Mouse (Mus musculus): Measurements from ENCODE around the gene Antxrl. TPM values are rescaled to one million over a fixed set of nuclear protein-coding genes. Genes with fewer than 3 reads are reported as not detected.

Gene Antxrl
- polyA plus RNA-seq, 1 experiment = 0.38 TPM

DNA sequence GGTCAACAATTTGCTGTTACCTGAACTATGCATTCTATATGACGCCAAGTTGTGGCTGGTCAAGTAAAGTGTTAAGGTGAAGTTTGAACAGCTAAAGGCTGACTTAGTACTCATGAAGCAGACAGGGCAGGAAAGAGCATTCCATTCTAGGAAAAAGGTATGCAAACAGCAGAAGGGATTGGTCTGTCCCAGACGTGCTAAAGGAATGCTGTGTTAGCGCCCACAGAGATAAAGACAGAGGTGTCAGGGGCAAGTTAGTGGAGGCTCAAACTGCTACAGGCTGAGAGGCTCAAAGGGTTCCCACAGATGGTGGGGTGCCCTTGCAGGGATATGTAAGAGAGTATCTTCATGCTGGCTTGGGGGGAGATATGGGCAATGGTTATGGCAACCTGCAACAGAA lies 51.3 kb downstream of the Antxrl start:
- DNase-seq (ENCODE audit: low read depth) = no peak

DNA sequence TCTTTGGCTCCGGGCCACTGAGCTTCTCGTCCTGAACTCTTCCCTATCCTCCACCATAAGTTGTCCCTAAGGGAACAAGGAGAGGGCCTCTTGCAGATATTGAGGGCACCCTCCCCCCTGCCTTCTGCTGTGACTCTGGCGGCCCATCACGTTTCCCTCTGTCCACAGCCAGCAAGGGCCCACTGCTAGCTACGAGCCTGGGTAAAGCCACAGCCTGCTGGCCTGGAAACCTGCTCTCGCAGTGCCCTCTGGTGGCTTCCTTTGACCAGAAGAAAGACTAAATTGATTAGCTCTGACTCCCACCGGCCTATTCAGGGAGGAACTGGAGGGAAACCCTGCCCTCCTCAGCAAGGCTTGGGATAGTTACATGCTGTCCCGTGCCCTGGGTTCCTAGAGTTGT lies 52.4 kb downstream of the Antxrl start:
- DNase-seq (ENCODE audit: low read depth) = no peak

DNA sequence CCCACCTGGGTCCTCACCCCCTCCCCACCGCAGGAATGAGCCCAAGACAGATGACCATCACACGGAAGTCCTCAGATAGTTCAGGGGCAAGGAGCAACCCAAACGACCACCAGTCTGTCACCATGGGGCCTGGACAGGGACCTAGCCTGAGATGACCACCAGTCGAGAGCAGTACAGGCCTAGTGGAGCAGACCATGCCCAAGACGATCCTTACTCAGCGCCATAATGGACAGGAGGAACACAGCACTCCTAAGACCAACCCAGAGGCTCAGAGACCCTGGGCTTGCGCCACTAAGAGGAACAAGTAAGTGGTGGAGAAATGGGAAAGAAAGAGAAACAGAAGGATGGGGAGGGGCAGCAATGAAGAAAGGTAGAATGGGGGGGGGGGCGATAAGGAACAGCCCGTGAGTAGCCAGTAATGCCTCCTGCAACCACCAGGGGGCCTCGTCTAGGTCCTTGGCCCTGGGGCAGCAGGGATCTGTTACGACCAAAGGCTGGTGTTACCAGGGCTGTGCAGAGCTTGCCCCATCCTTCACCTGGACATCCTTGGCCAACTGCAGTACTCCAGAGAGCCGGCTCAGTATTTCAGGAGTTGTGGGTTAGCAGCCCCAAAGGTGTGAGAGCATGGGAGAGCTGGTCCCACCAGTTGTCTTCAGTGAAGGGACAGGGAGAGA lies 54.0 kb downstream of the Antxrl start:
- DNase-seq (ENCODE audit: low read depth) = no peak

DNA sequence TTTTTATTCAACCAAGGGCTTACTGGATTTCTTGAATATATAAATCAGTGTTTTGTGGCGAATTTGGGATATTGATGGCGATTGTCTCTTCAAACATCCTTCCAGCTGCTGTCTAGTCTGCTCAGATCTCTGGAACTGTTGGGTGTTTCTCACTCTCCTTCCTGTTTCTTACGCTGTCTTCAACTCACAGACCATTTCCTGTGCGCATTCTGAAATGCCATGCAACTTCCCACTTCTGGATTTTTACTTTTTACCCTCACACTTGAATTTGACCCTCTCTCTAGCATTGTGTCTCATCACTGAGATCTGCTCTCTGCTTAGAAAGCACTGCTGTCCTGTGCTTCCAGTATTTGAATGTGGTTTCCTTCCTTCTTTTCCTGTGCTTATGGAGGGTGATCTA lies 55.1 kb downstream of the Antxrl start:
- no peak for DNase-seq (ENCODE audit: low read depth)

DNA sequence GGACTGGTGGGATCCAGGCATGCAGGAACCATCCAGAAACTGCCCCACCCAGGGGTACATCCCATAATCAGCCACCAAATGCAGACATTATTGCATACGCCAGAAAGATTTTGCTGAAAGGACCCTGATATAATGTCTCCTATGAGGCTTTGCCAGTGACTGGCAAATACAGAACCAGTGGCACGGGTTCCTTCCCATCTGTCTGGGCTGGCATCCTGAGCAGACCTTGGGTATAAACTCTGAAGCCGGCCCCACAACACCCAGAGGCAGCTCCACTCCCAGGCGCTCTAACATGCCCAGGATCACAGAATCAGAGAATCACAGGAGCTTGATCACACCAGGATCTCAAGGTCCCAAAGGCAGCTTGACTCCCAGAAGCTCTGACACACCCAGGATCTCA lies 61.8 kb downstream of the Antxrl start:
- DNase-seq (ENCODE audit: low read depth) = no peak

DNA sequence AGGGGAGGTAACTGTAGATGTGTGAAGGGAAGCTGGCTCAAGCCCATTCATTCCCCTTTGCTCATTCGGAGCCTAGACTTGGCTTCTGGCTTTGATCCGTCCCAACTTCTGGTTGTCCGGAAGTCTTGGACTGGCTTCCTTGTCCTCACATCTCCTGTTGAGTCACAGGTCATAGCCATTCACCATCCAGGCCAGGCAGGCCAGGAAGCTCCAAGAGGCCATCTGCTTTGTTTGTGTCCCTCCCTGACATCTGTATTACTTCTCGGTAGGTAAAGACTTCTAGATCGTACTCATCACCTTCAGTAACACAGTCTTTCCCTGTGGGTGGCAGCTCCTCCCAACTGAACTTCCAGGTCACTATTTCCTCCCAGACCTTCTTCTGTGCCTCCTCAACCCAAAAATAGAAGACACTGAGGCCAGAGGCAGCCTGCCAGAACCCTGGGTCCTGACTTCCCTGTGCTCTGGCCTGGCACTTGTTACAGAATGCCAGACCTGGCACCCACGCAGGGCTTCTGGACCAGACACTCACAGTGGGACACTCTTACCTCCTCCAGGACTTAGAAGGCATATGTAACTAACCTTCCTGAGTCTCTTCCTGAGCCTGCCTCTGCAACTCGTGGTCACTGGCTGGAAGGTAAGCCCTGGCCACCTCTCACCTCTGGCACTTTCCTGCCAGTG lies 66.7 kb downstream of the Antxrl start:
- no peak for DNase-seq (ENCODE audit: low read depth)

DNA sequence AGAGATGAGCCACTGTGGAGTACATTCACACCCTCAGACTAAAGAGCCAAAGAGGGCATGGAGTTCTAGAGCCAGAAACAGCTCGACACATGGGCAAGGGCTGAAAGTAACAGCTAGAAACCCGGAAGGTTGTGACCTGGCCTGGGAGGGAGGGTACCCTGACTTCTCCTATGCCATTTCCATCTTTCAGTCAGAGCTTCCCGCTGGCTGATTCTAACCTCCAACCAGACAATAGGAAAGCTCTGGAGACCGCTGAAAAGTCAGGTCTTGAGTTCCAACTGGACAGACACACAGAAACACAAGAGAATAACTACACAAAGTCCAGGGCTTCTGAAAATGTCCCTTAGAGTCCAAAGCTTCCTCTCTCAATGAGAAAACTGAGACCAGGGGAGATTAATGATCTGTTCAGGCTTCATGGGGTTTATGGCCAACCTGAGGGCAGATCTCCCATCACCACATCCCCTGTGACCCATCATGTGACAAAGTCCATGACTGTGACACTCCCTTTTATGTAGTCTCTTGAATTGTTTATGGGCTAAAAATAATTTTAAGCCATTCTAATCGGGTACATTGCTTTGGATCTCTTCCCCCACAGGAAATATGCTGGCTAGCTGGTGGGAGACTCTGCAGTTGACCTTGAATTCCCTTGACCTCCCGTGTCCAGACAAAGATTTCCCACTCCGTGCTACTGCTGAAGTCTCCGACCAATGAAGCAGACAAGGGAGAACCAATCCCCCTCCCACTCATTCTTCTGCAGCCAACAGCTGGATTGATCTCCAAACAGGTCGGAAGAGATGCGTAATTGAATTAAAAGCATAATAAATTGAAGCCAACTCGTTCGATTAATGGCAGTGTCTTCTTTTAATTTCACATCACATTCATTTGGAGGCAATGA lies 67.8 kb downstream of the Antxrl start:
- no peak for DNase-seq (ENCODE audit: low read depth)

DNA sequence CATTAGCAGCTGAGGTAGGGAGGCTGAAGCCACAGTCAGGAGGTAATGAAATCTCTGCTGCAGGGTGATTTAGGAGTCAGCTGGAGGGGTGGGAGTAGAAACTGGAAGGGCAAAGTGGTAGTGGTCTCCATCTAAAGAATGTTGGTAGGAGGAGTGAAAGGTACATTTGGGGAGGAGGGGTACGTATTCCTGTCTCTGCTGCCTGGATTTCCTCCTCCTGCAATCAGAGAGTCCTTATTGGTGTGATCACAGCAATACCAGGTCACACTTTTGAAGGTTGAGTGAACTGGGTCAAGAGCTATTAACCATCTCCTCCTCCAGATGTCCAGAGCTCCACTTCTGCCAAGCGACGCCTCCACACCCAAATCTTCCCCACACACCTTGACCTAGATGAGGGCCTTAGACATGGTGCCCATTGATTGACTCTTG lies 68.4 kb downstream of the Antxrl start:
- no peak for DNase-seq (ENCODE audit: low read depth)

DNA sequence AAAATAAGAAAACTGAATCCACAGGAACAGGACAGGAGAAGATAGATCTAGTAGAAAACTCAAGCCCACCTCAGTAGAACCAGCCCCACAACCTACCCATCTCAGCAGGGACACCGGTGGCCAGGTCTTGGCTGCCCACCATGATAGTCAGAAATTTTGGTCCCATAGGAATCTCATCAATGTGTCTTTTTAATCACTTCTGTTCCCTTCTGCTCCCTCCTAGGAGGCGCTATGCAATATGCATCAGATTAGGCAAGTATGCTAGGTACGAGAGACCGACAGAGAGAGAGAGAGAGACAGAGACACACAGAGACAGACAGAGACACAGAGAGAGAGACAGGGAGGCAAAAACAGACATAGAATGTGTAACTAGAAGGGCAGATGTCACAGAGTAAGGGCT lies 69.2 kb downstream of the Antxrl start:
- DNase-seq (ENCODE audit: low read depth) = no peak

Other genes starting within 250 kb of the Antxrl start
- gene Gdf10, start 129.1 kb upstream of the Antxrl start, polyA plus RNA-seq (2012; rRNA removed) = 30.8 and 32.7 TPM in 2 replicates
- 0.04 and 0.16 TPM in 2 replicates for gene Gdf2, start 111.7 kb upstream of the Antxrl start, polyA plus RNA-seq (2012; rRNA removed)
- not detected in 2 replicates for gene Rbp3, start 98.7 kb upstream of the Antxrl start, polyA plus RNA-seq (2012; rRNA removed)
- gene Zfp488, start 73.9 kb upstream of the Antxrl start, polyA plus RNA-seq (2012; rRNA removed) = 0.04 and 0.09 TPM in 2 replicates
- 0.13 TPM in 1 of 2 replicates, not detected in the other for gene Gm30083, start 37.5 kb upstream of the Antxrl start, polyA plus RNA-seq (2012; rRNA removed)
- gene Gm5460, start 35.9 kb upstream of the Antxrl start, polyA plus RNA-seq (2012; rRNA removed) = 1.9 and 2.0 TPM in 2 replicates
- 4.7 and 5.8 TPM in 2 replicates for gene Anxa8, start 33.3 kb downstream of the Antxrl start, polyA plus RNA-seq (2012; rRNA removed)
- gene A630023A22Rik, start 50.0 kb downstream of the Antxrl start, polyA plus RNA-seq (2012; rRNA removed) = 0.11 and 0.53 TPM in 2 replicates
- 0.11 and 0.14 TPM in 2 replicates for gene Npy4r, start 99.8 kb downstream of the Antxrl start, polyA plus RNA-seq (2012; rRNA removed)
- 0.34 and 0.51 TPM in 2 replicates for gene Gprin2, start 148.9 kb downstream of the Antxrl start, polyA plus RNA-seq (2012; rRNA removed)
- 4.7 and 6.6 TPM in 2 replicates for gene Syt15, start 166.9 kb downstream of the Antxrl start, polyA plus RNA-seq (2012; rRNA removed)

All from gonadal fat pad, adult 2 months (tissue).